Mouse (Mus musculus) G1E-ER4 (cell line): Measurements from ENCODE around the gene Ptprb. TPM values are rescaled to one million over a fixed set of nuclear protein-coding genes. Genes with fewer than 3 reads are reported as not detected.

Experiments
- GATA1 ChIP-seq: IDR thresholded peaks from one replicate; pipeline ENCODE4 v1.8.0; 2012; ENCODE audit warnings: low read length, inconsistent platforms
- polyA plus RNA-seq: library from polyadenylated mRNA; stranded (reverse); fragments of >175 nt; gene quantifications from 2 replicates; pipeline ENCODE4 v1.2.3, GENCODE M21; 2012

Ptprb gene
- polyA plus RNA-seq, 1 experiment, result not detected

DNA sequence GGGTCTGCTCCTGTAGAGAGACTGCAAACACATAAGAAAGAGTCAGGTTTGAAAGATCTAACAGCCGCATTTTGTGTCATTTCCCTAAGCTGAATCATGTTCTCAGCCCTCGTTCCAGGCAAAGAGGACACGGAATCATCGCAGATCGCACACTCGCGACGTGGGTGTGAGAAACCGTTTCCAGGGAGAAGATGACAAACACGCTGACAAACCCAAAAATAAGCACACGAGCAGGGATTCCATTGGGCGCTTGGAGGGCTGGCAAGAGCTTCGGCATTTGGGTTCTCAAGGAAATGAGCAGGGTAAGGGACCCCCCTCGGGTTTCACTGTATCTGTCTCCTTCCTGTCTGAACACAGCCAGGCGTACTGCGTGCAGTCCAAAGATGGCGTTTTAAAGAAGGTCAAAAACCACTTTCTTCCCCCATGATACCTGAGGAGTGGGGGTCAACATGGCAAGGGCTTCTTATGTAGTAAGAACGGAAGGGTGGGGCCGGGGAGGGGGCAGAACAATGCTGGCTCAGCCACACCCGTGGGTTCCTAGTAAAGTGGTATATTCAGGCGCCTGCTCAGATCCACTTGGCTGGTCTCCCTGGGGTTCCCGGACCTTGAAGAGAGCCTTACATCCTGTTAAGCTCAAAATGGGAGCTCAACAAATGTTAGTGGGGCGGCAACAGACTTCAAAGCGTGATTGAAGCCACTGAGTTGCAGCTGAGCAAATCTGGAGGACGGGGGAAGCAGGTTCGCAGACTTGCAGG, 152.9 kb downstream of the Ptprb start:
- TF ChIP-seq GATA1, result no peak

DNA sequence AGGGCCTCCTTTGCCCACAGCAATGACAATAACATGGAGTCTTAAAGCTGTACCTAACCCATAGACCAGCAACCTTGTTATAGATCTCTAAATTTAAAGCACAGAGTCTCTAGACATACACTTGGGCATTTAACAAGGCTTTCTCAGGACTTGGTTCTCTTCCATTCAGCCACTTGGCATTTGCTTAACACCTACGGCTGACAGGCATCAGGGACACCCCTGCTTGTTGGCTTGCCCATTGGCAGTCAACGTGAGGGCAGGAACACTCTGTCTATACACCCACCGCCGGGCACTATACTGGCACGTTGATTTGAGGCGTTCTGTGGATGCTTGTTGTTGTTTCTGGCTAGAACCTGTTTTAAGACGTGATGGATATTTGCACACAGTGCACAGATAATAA, 157.1 kb downstream of the Ptprb start:
- TF ChIP-seq GATA1, result no peak

DNA sequence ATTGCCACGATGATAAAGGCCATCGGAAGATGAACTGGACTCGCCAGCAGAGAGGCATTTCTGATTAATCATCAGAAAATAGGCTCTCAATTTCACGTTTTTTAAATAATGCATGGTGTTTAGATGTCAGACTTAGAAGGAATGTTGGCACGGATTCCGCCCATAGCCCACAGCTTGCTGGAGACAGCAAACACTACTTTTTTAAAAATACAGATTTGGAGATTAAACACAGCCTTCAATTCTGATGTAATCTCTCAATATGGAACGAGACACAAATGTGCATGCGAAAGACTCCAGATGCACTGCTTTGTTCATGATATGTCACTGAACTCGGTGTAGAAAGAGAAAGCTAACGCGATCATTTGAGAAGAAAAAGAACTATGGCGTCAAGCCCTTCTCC, 160.1 kb downstream of the Ptprb start:
- no peak for TF ChIP-seq GATA1

Other genes starting within 250 kb of the Ptprb start
- not detected in 2 replicates for gene 4933416C03Rik, start 161.6 kb upstream of the Ptprb start, polyA plus RNA-seq
- not detected in 2 replicates for gene Kcnmb4, start 198.4 kb downstream of the Ptprb start, polyA plus RNA-seq